Mouse (Mus musculus) embryonic fibroblast, embryonic 13.5 days (primary cell): ENCODE results near the gene Dusp18.
"Not testable (repeated sequence)": the region's sequence is repeated elsewhere in the genome, so short reads cannot be mapped to it uniquely, and the experiment has no call there.

Experiments used
- CTCF ChIP-seq: IDR thresholded peaks from 2 replicates; pipeline ENCODE4 v1.5.1; 2011; ENCODE audit warnings: mild to moderate bottlenecking, control low read depth, low read length, moderate library complexity, borderline replicate concordance; ENCODE audit not compliant: insufficient read depth
- POLR2A ChIP-seq: IDR thresholded peaks from 2 replicates; pipeline ENCODE4 v1.6.1; 2011; ENCODE audit warnings: low read depth, mild to moderate bottlenecking, control low read depth, low read length, moderate library complexity

- not testable (repeated sequence) for TF ChIP-seq CTCF, POLR2A
Measured at GRCm38 (mm10) chr11:3911440-3911839, 16.4 kb downstream of the Dusp18 start.
